Mouse (Mus musculus) bone marrow, adult 2 months (tissue): Measurements from ENCODE around the gene Zfp326.

Source experiments
- CTCF ChIP-seq: fragments of 200-500 bp; IDR thresholded peaks from 2 replicates; pipeline ENCODE4 v1.5.1; 2011; ENCODE audit warnings: low read length, control low read depth; ENCODE audit not compliant: control insufficient read depth, insufficient read depth
- POLR2A ChIP-seq: fragments of 200-500 bp; IDR thresholded peaks from 2 replicates; pipeline ENCODE4 v1.6.1; 2011; ENCODE audit warnings: low read depth, mild to moderate bottlenecking, control low read depth, low read length, borderline replicate concordance; ENCODE audit not compliant: control insufficient read depth

GRCm38 (mm10) chr5:105876068-105876924, at the start of gene Zfp326:
- TF ChIP-seq POLR2A: peak; percentile 85; the same call in 1 of the 2 replicates
- TF ChIP-seq CTCF: no peak
